Mouse (Mus musculus) embryo, embryonic 11 days (tissue): ENCODE measurements at regions not wholly inside any gene's neighbourhood (a gene's known extent, or its start where the extent isn't known, plus 50 kb on each side); places are given as distances from the start of the nearest gene placed in this dataset.
A peak's percentile ranks its signal among the peaks of the same experiment; 100 is the strongest.

ENCODE experiments used
- DNase-seq: peaks from one replicate; pipeline ENCODE4 v3.0.0-alpha.2; 2015

DNA sequence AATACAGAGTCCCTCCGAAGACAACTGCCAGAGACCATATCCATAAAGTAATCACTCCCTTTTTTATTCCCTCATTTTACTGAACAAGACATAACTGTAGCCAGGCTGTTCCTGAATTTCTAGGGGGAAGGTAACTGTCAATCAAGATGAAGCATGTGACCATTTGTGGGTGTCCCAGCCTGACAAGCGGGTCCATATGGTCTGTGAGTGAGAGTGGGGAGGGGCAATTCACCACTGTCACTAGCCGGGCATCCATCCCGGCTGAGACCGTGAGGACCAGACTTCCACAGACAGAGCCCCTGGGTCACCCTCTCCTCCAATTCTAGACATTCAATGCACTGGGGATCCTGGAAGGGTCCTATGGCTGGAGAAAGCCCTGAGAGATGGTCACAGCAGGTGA, 54.6 kb downstream of the Gm11733 start:
- no peak for DNase-seq

DNA sequence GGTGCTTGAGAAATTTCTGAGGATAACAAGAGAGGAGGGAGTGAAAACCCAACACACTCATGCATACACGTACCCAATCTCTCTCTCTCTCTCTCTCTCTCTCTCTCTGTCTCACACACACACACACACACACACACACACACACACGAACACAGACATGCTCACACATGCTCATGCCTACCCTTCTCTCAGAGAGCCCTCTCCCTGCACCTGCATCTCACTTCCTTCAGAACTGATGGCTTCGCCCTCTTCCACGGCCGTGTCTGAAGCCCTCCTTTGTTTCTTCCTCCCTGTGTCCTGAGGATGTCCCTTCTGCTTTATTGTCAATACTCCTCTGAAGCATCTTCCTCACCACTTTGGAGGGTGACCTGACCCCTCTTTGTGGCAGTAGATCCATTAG, 56.4 kb downstream of the Gm11733 start:
- no peak for DNase-seq

DNA sequence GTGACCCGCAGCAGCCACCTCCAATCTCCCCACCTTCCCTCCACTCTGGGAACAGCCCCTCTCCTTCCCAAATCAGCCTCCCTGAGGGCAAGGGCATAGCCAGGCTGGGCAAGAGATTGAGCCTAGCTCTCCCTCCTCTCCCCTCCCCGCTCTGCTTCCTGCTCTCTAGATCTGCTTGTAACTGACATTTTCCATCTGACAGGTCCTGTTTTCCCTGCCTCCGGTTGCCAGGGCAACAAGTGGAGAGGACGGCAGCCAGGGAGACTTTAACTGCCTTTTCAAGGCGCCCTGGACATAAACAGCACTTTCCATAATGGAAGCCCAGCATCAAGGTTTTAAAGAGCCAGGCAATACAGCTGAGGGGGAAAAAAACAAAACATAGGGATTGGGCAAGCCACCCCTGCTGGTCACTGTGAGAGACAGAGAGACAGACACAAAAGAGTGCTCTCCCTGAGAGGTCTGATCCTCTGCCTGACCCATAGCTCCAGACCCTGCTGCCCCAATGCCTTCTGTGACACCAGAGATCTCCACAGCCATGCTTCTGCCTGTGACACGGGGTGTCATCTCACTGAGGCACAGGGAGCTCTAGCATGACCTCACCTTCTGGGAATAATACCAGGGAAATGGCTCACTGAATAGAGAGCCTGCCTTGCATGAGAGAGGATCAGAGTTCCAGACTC, 57.2 kb downstream of the Gm11733 start:
- DNase-seq: peak; percentile 82

DNA sequence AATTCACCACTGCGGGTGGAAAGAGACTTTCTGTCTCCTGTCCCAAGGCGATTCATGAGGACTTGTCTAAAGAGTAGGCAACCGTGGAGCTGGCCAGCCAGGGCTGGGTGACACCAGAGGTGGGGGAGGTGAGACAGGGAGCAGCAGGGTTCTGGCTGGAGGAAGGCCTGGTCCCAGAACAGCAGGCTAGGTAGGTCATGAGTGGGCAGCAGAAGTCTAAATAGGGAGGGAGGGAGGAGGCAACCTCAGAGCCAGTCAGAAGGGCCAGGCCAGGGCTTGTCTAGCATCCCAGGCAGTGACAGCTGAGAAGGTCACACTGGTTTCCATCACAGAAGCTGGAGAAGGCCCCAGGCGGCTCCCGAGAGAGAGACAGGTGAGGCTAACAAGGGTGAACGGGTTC, 59.0 kb downstream of the Gm11733 start:
- no peak for DNase-seq

DNA sequence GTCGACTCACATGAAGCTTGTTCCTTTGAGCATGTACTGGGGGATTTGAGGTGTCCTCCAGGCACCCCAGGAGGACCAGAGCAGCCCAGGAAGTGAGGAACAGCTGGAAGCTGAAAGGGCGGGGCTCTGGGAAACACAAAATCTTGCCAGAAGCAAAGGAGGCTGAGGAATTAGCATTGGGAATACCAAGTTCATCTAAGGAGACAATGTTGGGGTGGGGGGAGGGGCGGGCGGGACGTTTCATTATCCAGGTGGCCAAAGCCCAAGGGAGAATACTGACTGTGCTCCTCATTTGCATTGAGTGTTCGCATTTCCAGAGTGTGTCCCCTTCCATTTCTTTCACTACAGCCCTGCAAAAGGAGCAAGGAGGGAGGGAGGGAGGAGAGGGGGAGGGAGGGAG, 60.3 kb downstream of the Gm11733 start:
- DNase-seq: no peak

DNA sequence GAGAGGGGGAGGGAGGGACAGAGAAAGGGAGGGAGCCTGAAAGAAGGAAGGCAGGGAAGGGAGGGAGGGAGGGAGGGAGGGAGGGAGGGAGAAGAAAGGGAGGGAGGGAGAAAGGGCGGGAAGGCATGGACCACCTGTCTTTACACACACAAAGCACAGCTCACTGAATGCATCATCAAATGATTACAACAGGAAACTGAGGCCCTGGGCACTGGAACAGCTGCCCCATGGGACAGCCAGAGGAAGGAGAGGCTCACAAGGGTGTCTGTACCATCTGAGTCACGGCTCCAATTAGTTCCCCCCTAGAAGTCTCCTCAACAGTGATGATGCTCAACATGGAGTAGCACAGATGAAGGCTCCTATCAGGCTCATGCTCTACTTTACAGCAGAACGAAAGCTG, 60.8 kb downstream of the Gm11733 start:
- no peak for DNase-seq

DNA sequence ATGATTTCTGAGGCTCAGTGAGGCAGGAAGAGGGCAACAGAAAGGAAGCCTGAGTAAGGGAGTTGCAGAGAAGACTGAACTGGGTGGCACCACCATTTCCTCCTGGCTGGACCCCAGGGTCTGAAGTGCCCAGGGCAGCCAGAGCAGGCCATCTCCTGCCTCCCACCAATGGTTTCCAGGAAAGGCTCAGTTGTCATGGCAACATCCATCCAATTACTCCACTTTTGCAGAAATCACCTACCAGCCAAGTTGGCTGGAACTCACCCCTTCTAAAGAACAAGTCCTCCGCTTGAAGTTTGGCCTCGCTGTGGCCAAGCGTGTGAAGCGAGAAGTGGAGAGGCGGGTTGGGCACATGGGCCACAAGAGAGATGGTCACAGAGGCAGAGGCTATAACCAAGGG, 67.8 kb downstream of the Gm11733 start:
- DNase-seq: no peak

DNA sequence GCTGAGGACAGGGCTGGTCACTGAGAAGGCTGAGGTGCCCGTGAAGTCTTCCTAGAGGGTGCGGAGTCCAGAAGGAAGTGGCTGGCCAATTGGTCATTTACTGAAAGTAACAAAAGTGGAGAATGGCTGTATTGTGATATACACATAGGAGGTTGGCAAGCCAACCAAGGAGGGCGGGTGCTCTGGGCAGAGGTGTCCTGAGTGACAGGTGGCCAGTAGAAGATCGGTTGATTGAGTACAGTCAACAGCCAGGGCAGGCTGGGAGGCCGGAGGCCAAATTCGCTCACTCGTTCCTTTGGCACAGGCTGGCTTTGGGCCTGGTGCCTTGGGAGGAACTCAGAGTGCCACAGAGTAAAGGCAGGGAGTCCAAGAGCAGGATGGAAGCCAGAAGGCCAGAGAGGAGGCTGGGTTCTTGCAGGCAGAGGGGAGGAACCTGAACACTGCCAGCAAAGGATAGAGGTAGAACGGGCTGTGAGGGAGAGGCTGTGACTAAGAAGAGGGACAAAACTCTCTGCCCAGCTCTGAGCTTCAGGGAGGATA, 68.3 kb downstream of the Gm11733 start:
- no peak for DNase-seq

DNA sequence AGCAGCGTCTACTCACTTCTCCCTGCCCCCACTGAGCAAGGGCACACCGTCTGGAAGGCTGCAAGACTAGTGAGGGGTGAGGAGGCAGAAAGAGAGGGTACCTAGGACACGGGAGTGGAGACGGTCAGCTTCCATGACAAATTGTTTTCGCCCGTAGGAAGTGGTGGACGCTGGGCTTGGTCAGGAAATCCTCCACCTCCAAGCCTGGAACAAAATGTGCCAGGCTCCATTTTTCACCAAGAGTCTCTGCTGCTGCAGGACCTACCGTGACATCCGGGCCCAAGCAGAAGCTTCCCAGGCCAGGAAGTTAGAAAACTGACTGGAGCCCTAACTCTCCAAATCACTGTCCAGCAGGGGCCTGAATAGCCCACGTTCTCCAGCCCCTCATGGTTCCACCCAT, 69.9 kb downstream of the Gm11733 start:
- DNase-seq: no peak

DNA sequence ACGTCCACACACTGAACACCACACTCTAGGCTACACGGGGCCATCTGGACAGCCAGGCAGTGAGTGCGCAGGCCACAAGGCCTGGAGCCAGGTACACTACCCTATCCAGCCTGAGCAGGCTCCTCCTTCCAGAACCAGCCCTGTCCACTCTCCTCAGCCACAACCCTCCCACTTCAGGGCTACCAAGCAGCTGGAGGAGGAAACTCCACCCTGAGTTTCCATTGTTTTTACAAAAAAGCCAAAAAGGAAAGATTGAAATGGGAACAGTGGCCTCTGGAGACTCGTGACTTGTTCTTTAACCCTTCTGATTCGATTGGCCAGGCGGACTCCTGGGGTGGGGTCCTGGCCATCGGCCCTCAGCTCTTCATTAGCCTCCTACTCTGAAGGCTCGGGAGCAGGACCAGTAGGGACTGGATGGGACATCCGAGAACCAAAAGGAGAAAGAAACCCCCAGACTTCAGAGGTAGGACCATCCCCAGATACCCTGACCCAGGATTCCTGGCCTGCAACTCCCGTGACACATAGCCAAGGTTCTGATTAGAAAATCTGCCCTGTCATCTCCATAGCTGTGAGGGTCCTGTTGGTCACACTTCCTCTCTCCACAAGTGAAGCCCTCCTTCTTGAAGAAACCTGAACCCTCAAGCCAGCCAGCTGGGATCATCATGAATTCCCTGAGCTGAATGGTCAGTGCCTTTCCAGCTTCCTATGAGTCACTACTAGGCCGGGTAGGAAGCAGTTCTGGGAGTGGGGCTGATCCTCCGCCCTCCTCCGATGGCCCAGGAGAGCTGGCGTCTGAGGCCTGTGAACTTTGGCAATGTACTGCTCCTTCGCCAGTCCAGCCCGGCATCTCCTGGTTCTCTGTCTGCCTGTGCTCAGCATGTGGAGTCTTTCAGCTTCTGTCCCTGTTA, 73.6 kb downstream of the Gm11733 start:
- DNase-seq: no peak

DNA sequence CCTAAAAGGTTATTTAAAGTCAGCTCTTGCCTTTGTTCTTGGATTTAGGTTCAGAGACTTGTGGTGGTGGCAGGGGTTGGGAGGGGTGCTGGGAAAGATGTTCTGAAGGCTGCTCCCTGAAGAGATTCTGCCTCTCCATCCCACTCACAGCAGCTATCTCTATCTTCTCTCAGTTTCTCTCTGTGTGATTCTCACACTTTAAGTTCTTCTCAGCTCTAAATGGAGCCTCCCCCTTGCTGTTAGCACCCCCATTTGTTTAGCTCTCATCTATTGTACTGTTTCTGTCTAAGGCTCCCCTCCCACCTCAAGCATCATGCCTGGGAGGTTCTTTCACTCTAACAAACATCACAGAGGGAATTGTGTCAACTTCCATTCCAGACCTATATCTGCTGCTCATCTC, 75.7 kb downstream of the Gm11733 start:
- DNase-seq: no peak

DNA sequence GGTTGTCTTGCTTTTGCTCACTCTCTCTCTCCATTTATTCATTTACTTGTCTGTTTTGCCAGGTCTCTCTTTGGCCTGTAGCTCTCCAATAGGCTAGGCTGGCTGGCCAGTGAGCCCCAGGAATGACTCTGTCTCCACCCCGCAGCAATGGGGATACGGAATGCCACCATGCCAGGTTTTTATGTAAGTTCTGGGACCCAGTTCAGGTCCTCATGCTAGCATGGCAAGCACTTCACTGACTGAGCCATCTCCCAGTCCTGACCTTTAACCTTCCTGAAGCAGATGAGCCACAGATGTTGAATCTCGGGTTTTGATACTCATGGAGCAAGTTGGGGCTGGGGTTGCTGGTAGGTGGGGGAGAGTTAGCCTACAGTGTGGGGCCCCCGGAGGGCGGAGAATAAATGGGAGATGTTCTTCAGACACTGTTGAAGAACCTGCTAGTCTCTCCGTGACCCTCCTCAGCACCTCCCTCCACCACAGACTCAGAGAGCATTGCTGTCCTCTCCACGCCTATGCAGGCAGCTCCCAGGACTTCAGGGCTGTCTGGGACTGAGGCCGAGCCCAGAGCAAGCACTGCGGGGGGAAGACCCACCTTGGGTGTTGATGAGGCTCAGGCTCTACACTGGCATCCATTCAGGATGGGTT, 83.9 kb downstream of the Gm11733 start:
- DNase-seq: no peak

DNA sequence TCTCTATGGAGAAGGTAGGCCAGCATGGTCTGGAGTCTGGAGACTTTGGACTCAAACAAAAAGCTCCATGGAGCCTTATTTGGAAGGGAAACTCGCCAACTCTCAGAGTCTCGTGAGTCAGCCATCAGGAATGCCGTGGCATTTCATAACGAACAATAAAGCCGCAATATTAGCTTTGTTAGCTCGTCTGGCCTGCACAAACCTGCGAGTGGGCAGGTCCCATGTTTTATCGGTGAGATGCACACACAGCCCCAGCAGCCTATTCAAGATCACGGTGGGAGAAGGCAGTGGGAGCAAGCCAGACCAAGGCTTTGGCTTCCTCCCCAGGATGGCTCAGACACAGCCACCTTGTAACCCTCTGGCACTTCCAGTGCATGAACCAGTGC, 84.4 kb downstream of the Gm11733 start:
- DNase-seq: no peak

DNA sequence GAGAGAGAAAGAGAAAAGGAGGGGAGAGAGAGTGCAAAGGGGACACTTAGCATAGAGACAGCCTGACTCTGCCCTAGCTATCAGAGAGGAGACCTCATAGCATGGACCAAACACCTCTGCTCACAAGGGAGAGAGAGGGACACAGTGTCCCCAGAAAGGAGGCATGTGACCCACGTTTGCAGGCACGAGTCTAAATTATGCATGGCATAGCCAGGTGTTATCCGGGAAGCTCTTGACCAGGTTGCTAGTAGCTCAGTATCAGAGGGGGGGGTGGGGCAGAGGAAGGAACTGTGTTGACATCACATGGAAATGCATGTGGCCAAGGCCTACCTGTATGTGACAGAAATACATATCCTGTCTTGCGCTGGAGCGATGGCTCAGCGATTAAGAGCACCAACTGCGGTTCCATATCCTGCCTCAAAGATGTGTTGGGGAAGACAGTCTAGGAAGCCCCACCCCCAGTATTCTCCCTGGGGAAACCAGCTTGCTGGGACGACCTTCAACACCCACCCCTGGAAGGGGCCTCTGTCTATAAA, 84.5 kb upstream of the Tnrc6c start:
- DNase-seq: no peak

DNA sequence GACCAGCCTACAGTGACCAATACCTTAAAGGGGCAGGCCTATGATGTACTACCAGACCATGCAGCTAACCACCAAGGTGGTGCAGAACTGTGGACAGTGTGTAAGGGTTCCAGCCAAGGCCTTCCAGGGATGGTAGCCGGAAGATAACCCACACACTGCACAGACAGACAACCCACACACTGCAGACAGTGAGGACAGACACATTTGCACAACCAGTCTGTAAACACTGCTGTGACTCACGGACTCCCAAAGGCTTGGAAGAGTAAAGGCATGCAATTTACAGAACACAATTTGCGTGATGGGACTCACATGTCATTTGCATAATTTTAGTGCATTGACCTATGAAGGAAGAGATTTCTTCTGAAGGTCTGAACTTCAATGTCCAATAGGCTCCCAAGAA, 82.2 kb upstream of the Tnrc6c start:
- no peak for DNase-seq

DNA sequence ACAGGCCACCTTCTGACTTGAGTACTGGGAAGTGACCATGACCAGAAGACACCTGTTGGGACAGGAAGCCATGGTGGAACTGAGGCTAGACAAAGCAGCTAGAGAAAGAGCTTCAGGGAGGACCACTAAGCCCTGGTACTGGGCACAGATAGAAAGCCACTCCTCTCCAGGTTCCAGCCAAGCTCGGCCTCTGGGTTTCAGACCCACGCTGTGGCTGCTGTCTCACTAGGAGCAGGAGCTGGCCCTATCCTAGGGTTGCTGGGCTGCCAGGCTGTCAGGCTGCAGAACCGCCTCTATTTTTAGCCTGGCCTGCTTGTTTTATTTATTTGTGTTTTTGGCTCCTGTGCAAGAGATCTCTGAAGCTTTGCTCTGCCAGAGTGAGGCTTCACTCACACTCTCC, 79.4 kb upstream of the Tnrc6c start:
- DNase-seq: no peak

DNA sequence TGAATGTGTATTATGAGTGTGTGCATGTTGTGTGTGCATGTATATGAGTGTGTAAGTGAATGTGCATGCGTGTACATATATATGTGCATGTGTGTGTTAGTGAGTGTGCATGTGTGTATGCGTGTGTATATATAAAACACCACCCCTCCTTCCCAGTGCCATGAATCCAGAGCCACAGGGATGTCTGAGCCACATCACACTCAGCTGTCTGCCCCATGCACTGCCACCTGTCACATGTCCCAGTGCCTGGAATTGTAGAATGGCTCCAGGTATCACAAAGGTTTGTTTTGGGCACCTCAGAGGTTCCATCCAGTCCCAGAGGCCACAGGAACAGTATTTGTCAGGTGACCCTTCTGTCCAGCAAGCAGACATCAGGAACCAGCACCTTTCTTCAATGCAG, 75.0 kb upstream of the Tnrc6c start:
- DNase-seq: no peak

DNA sequence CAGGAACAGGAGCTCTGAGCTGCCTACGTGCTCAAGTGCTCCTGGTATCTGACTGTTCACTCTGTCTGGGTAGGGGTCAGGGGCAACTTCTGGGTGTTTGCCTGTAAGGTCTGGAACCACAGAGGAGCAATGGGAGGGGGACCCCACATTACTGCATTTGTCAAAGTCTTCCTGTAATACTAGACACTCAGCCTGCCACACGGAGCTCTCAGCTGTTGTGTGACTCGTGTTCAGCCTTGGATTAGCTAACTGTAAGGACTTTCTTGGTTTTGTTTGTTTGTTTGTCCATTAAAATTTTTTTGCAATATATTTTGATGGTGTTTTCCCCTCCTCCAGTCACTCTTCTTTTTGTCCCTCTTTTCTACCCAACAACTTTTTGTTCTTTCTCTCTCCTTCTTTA, 74.4 kb upstream of the Tnrc6c start:
- no peak for DNase-seq

DNA sequence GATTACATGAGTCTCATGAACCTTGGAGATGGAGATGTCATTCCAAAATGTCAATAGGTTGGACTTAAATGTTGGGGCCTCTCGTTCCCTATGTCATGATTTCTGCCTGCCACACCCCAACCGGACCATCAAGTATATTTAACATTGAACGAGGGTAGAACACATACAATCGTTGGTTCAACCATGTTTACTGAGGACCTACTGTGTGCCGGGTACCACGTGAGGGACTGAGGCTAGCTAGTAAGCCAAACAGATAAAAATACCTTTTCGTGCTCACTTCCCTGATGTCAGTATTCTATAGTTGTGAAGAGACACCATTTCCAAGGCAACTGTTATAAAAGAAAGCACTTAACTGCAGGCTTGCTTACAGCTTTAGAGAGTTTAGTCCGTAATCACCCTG, 70.6 kb upstream of the Tnrc6c start:
- no peak for DNase-seq

DNA sequence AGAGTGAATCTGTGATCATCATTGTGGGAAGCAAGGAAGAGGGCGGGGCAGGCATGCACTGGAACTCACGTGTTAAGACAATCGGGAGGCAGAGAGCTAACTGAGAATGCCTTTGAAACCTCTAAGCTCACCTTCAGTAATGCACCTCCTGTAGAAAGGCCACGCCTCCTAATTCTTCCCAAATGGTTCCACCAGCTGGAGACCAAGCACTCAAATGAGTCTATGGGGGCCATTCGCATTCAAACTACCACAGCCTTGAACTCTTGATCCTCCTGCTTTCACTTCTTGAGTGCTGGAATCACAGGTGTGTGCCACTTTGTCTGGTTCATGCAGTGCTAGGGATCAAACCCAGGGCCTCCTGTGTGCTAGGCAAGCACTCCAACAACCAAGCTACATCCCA, 68.5 kb upstream of the Tnrc6c start:
- no peak for DNase-seq

DNA sequence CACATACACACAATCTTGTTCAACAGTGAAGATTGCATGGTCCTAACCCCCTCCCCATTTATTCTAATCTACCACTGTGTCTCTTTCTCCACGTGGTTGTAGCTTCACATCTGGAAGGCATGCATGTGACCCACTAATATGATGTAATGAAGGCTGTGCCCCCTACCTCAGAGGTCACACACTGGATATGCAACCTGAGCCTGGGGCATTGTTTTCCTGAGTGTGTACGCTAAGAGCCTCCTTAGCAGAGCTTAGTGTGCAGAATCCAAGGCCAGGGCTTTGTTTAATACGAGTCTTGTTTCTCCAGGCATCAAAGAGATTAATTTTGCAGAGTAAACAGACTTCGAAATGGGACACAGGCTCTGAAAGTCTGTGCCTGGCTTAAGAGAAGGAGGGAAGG, 68.0 kb upstream of the Tnrc6c start:
- DNase-seq: peak; percentile 61

DNA sequence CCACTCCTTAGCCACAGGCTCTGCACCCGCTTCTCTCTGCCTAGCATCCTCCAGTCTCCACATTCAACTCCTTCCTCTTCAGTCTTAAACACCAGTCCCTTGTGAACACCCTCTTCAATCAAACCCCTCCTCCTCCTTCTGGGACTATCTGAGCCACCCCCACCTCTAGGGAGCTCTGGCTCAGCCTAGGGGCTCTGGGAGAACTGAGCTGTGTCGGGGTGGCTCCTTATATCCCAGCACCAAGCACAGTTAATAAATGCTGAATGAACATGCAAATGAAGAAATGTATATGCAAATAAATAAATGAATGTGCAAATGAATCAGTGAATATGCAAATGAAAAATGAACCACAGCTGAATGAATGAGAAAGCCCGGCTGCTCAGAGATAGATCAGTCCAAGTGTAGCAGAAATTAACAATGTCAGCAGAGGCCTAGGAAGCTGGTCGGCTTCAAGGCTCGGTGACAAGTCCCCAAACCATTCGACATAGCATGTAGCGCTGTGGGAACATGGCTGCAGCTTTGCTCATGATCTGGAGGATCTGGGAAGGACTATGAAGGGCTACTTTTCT, 67.1 kb upstream of the Tnrc6c start:
- no peak for DNase-seq

DNA sequence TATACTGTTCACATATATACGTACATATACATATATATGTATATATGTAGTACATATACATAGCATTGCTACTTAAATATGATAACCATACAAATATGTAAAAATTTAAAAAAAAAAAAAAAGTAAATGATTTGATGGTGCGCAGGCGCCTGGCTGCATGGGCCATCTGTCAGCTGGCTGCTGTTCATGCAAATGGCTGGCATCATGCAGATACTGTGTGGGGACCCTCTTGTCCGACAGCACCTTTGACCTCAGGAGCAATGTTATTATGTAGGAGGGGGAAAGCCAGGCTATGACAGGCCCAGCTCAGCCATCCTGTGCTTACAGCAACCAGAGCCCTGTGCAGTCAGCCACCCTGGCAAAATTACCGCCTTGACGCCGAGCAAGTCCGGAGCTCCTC, 65.1 kb upstream of the Tnrc6c start:
- DNase-seq: no peak
